Mouse (Mus musculus) large intestine, adult 2 months (tissue): Measurements from ENCODE around the gene Angel1. TPM values are rescaled to one million over a fixed set of nuclear protein-coding genes. Genes with fewer than 3 reads are reported as not detected.

ENCODE experiments used
- DNase-seq: peaks from one replicate; pipeline ENCODE4 v3.0.0-alpha.2; 2012; ENCODE audit warnings: low read depth, low spot score
- WGBS: fragments of 180-500 bp; shearing (Covaris S2); methylation state at CpG from one replicate; pipeline ENCODE4 v1.1.7; 2018; 5-methylcytosine and 5-hydroxymethylcytosine counted together
- polyA plus RNA-seq: library from polyadenylated mRNA; depleted of rRNA; stranded (reverse); fragments of >200 nt; gene quantifications from 2 replicates; pipeline ENCODE4 v1.2.3, GENCODE M21; 2012; rRNA removed

Gene Angel1
- 2.7 and 3.1 TPM in 2 replicates for polyA plus RNA-seq

DNA sequence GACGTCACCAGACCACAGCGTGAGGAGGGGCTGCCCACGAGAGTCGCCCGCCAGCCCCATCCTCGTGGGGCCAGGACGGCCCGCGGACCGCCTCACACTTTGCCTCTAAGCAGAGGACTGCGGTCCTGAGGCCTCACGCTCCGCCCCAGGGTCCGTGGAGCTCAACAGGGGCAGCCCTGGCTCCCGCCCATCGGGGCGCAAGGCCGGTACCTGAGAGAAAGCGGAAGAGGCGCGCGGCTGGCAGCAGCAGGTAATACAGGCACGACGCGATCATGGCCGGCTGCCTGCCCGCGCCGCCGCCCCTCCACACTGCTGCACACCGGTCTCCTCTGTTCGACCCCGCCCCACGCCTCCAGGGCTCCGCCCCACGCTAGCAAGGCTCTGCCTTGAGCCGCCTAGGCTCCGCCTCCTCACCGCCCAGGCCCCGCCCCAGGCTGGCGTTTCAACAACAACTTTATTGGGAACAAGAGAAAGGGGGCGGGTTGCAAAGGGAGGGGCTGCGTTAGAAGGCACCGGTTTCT lies at the start of gene Angel1:
Gene Angel1, minus strand, starts transcription at position 341 of the 521 bp plus-strand sequence.
- peak; percentile 76 for DNase-seq
- WGBS = under 1% methylated on average over 44 of the region's 44 CpGs

DNA sequence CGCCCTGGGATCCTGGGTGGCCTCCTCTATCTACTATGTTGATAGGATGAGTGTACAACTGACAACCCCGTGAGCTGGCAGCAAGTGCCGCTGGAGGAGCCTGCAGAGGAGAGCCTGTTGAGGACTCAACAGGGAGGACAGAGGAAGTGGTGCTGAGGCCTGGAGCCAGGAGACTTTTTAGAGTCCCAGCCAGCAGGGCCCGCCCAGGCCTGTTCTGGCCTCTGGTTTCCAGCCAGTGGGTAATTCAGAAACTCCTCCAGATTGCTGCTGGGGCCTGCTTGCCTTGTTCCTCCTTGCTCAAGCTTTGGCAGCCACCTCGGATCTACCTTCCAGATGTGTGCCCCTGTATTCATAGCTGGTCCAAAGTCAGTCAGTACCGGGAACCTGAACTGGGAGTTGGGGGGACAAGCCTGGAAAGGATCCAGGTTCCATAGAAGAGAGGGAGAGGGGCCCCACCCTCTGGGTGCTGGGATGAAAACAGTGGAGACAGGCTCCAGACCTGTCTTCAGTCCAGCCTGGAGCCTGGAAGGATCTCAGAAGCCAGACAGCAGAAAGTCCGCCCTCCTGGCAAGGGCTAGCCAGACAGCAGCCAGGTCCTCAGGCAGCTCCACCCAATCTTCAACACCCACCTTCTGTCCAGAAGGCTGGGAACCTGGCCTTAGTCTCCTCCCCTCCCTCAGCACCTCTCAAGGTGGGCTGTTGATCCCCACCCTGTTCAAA lies 49.5 kb upstream of the Angel1 start:
- WGBS = 48% methylated on average over 7 of the region's 7 CpGs
- no peak for DNase-seq

DNA sequence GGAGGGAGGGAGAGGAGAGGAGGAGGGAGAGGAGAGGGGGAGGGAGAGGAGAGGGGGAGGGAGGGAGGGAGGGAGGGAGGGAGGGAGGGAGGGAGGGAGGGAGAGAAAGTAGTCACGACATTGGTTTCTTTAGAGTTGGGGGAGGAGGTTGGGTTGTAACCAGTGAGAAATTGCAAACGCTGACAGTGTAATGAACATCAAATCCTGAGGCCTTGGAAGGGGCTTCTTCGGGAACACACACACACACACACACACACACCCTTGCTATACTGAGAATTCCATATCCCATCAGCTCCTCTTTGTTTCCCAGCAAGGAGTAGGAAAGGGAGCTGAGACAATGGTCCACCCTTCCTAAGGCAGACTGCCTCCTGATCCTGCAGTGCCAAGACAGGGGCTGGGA lies 46.3 kb upstream of the Angel1 start:
- WGBS = 32% methylated on average over 3 of the region's 3 CpGs
- no peak for DNase-seq

DNA sequence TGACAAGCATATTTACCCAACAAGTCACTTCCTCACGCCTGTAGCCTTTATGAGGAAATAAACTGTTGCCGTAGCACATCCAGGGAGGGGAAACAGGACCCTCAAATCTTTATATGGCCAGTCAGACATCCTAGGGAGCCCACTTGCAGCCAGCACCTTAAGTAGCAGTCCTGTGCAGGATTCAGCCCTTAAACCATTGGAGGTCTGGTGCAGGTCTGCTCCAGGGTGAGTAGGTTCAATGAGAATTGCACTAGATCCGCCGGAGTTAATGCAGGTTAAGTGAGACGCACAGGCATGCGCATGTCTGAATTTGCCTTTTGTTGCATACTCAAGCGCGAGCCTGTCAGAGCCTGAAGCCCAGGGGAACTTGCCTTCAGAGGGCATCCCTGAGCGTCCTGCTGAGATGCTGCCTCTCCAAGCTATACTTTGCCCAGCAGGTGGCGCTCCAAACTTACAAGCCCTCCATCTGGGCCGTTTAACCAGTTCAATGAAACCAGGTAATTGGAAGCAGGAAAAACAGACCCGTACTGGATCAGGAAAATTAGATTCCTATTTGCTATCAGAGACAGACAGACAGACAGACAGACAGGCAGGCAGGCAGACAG lies 45.7 kb upstream of the Angel1 start:
- peak; percentile 95 for DNase-seq
- 5% methylated on average over 12 of the region's 12 CpGs for WGBS

DNA sequence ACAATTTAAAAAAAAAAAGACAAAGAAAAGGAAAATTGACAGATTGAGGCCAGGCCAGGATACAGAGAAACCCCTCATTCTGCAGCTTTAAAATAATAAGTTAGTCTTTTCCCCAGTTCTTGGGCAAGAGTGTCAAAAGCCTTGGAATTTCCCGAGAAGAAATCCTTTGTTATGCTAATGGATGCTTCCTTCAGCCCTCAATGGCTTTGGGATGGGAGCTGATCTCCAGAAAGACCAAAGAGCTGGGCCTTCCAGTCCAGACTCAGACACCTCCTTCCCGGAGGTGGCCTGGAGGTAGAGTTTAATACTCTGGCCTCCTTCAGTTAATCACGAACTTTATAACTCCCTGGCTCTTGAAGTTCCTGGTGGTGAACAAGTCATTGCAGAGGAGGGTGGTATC lies 44.7 kb upstream of the Angel1 start:
- WGBS = 35% methylated on average over 3 of the region's 3 CpGs
- DNase-seq = no peak

DNA sequence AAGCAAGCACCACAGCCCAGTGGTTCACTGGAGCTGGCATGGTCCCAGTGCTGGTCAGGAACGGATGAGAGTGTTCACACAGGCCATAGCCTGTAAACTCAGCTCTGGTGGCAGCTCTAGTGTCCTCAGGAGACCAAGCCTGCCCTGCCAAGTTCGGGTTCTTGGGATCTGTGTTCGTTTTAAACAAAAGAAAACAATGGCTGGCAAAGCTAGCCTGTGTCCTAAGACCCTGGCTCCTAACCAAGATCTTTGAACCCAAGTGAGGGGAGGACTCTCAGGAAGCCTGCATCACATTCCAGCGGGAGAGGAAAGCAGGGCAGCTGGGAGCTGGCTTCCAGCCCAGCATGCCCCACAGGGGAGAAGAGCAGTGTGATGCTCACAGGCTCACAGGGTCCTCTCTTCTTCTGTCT lies 44.0 kb upstream of the Angel1 start:
- no peak for DNase-seq
- WGBS = 23% methylated on average over 4 of the region's 4 CpGs

DNA sequence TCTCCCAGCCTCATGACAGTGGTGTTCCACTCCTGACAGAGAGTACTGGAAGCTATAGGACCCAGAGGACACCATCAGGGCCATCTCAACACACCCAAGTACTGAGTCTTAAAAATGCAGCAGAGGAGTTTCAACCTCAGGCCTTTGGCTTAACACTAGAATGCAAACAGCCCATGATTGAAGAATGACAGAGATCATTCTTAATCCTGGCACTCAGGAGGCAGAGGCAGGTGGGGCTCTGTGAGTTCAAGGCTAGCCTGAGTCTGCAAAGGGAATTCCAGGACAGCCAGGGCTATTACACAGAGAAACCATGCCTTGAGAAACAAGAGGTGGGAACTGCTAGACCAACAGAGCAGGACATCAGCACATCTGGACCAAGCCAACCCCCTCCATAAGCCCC lies 43.6 kb upstream of the Angel1 start:
- DNase-seq = no peak

DNA sequence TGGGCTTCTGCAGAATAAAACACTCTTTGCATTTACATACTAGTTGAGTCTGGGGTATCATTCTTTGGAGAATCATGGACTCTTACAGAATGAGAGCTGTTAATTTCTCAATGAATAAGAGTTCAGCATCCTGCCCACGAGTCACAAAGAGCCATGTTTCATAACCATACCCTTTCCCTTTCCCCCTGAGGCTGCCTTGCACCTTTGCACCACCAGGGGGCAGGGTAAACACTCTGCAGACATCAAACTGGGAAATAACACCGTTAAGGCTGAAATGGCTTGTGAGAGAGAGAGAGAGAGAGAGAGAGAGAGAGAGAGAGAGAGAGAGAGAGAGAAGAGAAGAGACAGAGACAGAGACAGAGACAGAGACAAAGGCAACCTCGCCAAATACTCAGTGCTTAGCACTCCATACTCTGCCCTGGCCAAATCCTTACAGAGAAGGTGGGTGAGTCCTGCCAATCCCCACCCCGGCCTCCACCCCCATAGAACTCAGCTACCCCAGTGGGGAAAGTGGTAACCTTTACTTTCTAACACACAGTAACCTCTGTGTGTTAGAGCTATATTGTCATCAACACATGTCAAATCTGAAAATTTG lies 42.8 kb upstream of the Angel1 start:
- 30% methylated on average over 4 of the region's 4 CpGs for WGBS
- DNase-seq = no peak

DNA sequence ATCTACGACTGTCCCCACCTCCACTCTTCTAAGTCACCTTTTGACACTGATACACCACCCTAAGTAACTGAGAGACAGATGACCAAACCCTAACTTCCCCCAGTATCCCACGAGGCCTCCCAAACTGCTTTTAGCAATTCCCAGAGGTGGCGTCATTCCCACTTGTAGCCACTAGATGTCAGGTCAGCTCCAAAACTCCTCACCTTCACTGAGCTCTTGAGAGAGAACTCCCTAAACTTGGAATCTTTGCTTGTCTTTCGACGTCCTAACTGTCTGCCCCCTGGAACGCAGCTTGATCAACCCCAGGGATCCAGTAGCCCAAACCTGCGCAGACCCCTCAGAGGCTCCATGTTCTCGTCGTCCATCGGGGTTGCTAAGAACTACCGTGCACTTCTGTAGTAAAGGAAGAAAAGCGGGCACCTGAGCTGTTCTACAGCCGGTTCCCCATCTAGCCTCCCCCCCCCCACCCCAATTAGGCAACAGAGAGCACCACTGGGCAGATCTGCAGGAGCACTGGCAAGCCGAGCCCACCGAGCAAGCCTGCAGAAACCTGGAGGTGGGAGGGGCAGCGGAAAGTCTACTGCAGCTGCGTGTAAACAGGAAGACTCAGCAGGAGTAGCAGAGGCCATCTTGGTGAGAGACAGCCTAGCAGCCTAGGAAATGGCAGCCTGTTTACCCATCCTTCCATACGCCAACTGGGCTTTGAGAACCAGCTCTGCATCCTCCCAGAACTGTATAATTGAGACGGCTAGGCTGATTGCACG lies 41.8 kb upstream of the Angel1 start:
- 40% methylated on average over 20 of the region's 20 CpGs for WGBS
- DNase-seq = no peak

DNA sequence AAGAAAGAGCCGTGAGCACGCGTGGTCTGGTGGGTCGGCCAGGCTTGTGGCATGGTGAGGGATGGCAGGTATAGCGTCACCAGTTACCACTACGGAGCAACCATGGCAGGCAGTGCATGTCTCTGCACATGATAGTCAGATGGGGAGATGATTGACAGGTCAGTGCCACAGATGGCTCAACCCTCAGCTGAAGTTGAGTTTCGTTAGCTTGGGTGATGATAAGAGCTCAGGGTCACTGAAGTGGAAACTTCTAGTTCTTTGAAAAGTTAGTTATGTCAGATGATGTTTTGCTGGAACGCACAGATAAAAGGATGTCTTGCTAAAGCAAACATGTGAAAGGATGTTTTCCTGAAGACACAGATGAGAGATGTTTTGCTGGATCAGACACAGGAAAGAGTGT lies 40.2 kb upstream of the Angel1 start:
- WGBS = 86% methylated on average over 8 of the region's 8 CpGs
- no peak for DNase-seq

DNA sequence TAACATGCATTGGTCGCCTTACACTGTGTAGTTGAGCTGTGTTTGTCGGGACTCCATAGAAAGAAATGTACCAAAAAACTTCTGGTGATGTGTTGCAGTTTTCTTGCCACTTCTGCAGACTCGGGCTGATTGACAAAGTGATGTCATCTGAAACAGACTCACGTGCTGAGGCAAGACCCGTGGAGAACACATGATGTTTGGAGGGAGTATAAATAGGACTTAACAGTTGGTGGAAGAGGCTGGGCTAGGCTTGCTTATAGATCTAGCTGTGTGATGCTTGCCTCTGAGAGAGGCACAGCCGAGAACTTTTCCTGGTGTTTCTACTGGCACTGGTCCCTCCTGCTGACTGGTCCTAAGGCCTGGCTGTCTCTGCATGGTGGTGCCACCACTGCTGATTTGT lies 37.8 kb upstream of the Angel1 start:
- no peak for DNase-seq
- 61% methylated on average over 6 of the region's 6 CpGs for WGBS

DNA sequence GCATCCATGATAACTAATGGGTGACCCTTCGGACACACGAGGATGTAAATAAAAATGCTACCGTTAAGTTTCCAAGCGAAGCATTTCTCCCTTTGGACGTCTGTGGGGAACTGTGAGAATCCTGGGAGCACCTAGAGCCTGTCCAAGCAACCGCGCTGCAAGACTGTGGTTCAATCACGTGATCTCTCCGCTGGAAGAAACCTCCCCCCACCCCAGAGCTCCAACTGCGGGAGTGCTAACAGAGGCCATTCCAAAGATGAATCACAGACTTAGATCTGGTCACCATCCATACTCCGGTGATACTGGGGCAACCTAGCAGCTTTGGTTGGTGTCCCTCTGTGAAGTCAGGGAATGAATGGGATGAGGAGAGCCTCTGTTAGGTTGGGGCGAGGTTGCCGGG lies 34.8 kb upstream of the Angel1 start:
- 72% methylated on average over 13 of the region's 13 CpGs for WGBS
- no peak for DNase-seq

DNA sequence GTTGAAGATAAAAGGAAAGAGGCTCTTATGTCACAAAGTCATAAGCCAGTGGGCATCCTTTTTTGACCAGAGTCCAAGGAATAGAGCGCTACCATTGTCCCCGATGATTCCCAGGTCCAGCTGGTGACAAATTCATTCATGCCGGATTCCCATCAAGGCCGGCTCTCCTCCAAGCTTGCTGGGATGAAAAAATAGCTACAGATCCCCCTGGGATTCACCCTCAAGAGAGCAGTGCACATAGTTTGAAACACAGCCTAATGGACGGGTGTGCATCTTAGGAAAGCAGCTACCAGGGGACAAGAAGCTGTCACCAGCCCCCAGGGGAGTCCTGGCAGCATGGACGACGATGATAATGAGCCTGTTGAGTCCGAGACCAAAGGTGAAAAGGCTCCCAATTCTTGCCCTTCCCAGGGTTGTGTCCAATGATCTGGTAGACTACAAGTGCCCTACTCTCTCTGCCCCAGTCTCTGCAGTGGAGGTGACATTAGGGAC lies 8.1 kb upstream of the Angel1 start, which contains the start of gene Lrrc74a:
Gene Lrrc74a, plus strand, starts transcription at position 51 of the 492 bp plus-strand sequence.
- 84% methylated on average over 8 of the region's 8 CpGs for WGBS
- DNase-seq = no peak

DNA sequence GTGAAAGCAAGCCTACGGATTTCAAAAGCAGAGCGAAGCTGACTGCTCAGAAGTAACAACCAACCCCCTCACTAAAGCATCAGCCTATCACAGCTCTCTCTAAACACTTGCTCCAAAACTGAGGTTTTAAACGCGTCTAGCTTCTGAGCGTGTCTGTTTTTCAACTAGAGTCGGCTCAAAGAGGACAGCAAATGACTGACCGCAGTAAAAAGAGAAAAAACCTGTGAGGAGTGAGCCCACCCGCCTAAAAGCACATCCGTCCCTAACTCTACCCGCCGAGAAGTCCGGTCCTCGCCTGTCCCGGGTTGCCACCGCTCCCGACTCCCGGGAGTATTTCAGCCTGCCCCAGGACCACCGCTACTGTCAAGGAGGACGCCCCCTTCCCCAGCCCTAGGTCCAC lies 554 bp downstream of the Angel1 start:
- WGBS = 1% methylated on average over 19 of the region's 19 CpGs
- no peak for DNase-seq

DNA sequence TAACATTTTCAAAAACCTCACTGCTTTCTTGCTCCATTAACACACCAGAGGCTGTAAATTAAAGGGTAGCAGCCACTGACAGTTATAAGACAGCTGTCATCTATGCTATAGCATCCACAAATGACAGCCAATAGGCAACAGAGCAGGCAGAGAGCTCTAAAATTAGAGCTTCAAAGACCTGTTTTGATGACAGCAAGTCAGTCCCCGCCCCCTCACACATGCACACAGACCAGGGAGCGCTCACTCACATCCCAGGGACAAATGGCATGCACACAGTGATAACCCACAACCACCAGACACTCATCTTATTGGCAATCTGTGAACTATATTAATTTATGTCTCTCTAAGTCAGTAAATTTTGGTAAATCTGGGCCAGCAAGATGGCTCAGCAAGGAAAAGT lies 2.0 kb downstream of the Angel1 start:
- 94% methylated on average over 2 of the region's 2 CpGs for WGBS
- DNase-seq = no peak

DNA sequence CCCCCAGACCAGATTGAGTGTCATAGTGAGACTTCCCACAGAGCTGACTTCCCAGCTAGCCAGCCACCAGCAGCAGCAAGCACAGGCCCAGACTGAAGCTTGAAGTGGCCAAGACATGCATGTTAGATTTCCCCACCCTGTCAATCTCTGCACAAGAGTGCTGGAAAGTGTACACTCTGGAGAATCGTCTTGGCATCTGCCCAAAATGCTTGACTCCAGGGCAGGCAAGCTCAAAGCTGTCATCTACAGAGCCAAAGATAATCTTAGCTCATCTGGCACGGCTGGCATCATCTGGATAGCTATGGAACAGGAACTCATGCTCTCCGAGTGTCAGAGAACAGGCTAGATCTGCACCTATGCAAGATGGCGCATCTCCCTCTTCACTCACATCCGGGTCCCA lies 4.8 kb downstream of the Angel1 start:
- DNase-seq = no peak
- 85% methylated on average over 5 of the region's 5 CpGs for WGBS

DNA sequence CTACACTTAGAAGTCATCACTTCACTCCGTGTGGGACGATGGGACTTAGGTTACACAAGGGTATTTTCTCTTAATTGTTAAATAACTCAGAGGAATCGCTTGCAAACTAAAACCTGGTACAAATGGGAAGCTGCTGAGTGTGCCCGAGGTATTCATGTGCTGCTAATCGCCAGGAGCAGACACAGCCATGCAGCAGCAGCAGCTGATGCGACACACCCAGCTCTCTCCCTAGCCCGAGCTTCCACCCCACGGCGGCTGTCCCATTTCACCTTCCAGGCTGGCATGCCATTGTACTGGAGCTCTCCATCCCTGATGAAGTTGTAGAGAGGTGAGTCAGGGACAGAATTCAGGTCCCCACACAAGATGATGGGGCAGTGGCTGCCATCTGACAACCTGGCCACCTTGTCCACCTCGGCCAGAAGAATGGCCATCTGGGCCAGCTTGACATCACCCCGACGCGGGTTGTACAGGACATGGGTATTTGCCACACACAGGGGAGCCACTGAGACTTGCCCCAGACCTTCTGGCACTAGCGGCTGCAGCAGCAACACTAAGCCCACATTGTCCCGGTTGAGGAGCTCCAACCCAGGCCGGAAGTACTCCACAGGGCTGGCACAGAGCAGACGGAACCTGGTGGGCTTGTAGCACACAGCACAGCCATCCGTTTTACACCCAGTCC lies 6.2 kb downstream of the Angel1 start:
- 84% methylated on average over 18 of the region's 18 CpGs for WGBS
- DNase-seq = no peak

DNA sequence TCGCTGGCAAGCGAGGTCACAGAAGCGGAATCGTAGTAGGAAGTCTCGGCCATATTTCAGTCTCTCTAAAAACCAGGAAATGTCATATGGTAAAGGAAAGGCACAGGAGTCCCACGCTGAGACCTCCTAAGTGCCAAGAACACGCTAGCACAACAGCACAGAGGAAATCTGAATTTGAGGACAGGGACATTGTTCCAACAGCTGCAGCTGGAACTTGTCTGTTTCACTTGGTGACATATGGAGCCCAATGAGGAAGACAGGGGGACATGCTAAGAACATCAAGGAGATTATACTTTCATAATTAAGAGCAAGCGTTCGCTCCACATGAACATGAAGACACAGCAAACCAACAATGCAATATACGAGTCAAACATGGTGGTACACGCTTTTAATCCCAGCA lies 9.3 kb downstream of the Angel1 start:
- WGBS = 93% methylated on average over 11 of the region's 11 CpGs
- no peak for DNase-seq

DNA sequence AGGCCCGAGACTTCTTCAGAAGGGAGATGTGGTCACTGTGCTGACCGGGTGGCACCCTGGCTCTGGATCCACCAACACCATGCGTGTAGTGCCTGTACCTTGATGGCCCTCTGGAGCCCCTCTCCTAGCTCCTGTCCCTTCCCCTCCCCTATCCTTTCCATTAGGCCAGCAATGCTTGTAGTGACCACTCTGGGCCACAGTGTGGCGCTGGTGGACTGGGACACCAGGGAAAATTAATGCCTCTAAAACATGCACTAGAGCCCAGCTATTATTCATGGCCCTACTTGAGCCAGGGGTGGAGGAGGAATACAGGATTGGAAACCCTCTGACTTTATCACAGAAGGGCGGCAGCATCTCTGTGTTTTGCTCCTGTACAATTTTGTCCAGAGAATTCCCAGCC lies 10.9 kb downstream of the Angel1 start:
- WGBS = 67% methylated on average over 5 of the region's 5 CpGs
- no peak for DNase-seq

DNA sequence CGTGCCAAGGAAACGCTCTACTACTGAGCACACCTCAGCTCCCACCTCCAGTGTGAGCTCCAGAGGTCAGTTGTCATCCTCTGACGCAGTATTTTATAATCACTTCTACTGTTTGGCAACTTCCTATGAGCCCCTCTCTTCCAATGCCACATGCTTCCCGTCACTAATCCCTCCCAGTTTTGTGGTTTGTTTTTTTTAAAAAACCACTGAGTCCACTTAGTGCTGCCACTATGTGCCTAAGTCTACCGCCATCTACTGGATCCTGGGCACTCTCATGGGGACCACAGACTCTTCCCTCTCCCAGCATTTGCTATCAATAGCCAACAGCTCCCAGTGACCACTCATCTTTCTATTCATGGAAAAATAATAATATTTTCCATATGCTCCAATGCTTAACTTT lies 12.2 kb downstream of the Angel1 start:
- 77% methylated on average over 5 of the region's 5 CpGs for WGBS
- DNase-seq = no peak
